Mouse (Mus musculus) midbrain, embryonic 12.5 days (tissue): ENCODE data around the gene Gm45618. TPM values are rescaled to one million over a fixed set of nuclear protein-coding genes. Genes with fewer than 3 reads are reported as not detected.
"Not testable (repeated sequence)": the region's sequence is repeated elsewhere in the genome, so short reads cannot be mapped to it uniquely, and the experiment has no call there.

Source experiments
- ATAC-seq: fragments of 200-750 bp; cut with Nextera tagmentation; 2 replicates; pipeline ENCODE4 v1.8.0; 2017; ENCODE audit warnings: low read depth, moderate TSS enrichment, moderate library complexity; ENCODE audit not compliant: low FRiP score
- H3K27ac ChIP-seq: fragments of 300-500 bp; sonication (generic); replicated peaks from 2 replicates; pipeline ENCODE4 v1.5.1; 2016; ENCODE audit warnings: mild to moderate bottlenecking
- H3K27me3 ChIP-seq: fragments of 300-500 bp; sonication (generic); 2 replicates; pipeline ENCODE4 v1.6.1; 2016; ENCODE audit warnings: mild to moderate bottlenecking
- H3K36me3 ChIP-seq: fragments of 300-500 bp; sonication (generic); 2 replicates; pipeline ENCODE4 v1.6.1; 2016
- H3K4me1 ChIP-seq: fragments of 300-500 bp; sonication (generic); 2 replicates; pipeline ENCODE4 v1.6.1; 2016
- H3K4me2 ChIP-seq: fragments of 300-500 bp; sonication (generic); replicated peaks from 2 replicates; pipeline ENCODE4 v1.6.1; 2016; ENCODE audit warnings: mild to moderate bottlenecking, moderate library complexity
- H3K4me3 ChIP-seq: fragments of 300-500 bp; sonication (generic); 2 replicates; pipeline ENCODE4 v1.5.1; 2016; ENCODE audit warnings: mild to moderate bottlenecking
- H3K9ac ChIP-seq: fragments of 300-500 bp; sonication (generic); replicated peaks from 2 replicates; pipeline ENCODE4 v1.6.1; 2016; ENCODE audit warnings: mild to moderate bottlenecking, moderate library complexity
- H3K9me3 ChIP-seq: fragments of 300-500 bp; sonication (generic); 2 replicates; pipeline ENCODE4 v1.6.1; 2016; ENCODE audit warnings: mild to moderate bottlenecking
- WGBS: fragments of 180-500 bp; shearing (Covaris S2); methylation state at CpG from one replicate; pipeline ENCODE4 v1.1.7; 2016; 5-methylcytosine and 5-hydroxymethylcytosine counted together
- polyA plus RNA-seq: library from polyadenylated mRNA; unstranded; fragments of >200 nt; fragmentation: Nextera tagmentation; extraction: Ambion mirVana; gene quantifications from 2 replicates; pipeline ENCODE4 v1.2.1, GENCODE M21; 2016

Gm45618 gene
- polyA plus RNA-seq, 1 experiment from 2014 or later: not detected

DNA sequence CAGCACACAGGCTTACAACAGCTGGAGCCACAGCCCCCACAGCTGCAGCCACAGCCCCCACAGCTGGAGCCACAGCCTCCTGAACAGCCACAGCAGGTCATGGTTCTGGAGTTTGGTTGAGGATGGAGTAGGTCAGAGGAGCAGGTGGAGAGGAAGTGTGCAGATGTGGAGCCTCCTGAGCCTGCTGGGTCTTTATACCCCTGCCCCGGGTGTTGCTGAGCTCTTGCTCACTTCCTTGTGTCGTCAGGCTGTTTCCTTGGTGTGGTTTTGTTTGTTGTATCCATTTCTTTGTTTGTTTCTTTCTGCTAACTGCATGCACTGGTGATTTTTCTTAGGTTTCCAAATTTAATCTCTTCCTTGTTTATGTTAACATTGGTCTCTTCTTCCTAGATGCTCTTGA is 15.4 kb upstream of the Gm45618 start, which contains the start of gene Gm39115:
Gm39115 (minus strand) TSS at position 101 of the 400 bp plus-strand sequence.
- H3K4me2 ChIP-seq, H3K4me1 ChIP-seq, H3K4me3 ChIP-seq, H3K9me3 ChIP-seq, ATAC-seq, H3K36me3 ChIP-seq, H3K27ac ChIP-seq, H3K27me3 ChIP-seq, H3K9ac ChIP-seq: not testable (repeated sequence)
- WGBS: 51% methylated on average over 2 of the region's 2 CpGs

DNA sequence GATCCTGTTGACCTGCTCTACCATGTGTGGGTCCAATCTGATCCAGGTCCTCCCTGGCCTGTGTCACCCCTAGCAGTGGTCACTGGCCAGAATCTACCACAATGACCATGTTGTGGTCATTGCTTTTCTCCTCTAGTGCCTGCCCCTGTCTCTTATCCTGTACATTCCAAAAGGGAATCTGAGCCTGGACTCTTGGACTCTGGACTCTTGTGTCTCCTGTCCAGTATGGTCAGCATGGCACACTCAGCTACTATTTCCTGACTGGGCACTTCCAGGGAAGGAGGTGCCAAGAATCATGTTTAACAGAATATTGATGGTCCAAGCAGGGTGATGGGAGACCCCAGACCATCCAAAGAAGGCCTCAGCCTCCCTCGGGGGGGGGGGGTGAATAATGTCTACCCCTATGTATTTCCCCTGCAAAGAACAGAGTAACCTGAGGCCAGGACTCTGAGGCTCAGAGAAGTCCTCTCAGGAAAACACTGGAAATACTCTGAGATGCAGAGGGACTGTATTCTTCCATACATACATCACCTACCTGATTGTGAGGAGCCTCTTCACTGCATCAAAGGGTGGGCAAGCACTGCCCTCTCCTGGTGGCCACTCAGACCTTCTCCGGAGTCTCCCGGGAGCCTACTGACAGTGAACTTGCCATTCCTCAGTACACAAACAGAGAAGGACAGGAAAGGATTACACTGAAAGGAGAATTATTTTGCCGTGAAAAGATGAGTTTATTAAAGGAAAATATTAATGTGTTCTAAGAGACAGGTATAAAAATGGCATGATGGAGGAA is 13.9 kb upstream of the Gm45618 start:
- Histone ChIP-seq H3K36me3 (no peaks in the 10 kb centered on the region), H3K4me3 (no peak overlapping the region), H3K4me1 (no peaks in the 10 kb centered on the region), H3K9me3 (no peaks in the 10 kb centered on the region), H3K27ac (no peak overlapping the region), H3K27me3 (peaks cover 3% of the 10 kb centered on the region; the same call in 1 of the 2 replicates), H3K4me2 (no peak overlapping the region), H3K9ac (no peak overlapping the region)
- no peak for ATAC-seq
- 55% methylated on average over 4 of the region's 4 CpGs for WGBS

DNA sequence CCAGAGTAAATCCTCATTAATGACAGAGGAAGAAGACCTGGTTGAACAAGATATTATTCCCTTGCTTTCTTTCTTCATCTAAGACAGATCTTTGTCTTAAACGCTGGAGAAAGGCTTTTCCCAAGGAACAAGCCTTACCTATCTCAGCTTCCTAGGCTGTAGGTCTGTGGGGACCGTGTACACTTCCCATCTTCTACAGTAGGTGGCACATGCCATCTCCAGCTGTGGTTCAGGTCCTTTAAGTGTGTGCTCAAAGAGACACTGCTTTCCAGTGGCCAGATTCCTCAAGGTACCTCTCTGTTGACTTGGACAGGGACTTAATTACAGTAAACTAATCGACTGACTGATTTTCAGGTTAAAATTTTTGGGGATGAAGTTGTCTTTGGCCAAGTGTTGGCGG is 8.3 kb upstream of the Gm45618 start:
- no peak overlapping the region for H3K27ac ChIP-seq
- H3K36me3 ChIP-seq: no peaks in the 10 kb centered on the region
- H3K4me1 ChIP-seq: no peaks in the 10 kb centered on the region
- H3K9me3 ChIP-seq: no peaks in the 10 kb centered on the region
- 55% methylated on average over 4 of the region's 4 CpGs for WGBS
- no peak for ATAC-seq
- no peak overlapping the region for H3K4me3 ChIP-seq
- H3K4me2 ChIP-seq: no peak overlapping the region
- H3K27me3 ChIP-seq: peaks cover 3% of the 10 kb centered on the region; the same call in 1 of the 2 replicates
- no peak overlapping the region for H3K9ac ChIP-seq

DNA sequence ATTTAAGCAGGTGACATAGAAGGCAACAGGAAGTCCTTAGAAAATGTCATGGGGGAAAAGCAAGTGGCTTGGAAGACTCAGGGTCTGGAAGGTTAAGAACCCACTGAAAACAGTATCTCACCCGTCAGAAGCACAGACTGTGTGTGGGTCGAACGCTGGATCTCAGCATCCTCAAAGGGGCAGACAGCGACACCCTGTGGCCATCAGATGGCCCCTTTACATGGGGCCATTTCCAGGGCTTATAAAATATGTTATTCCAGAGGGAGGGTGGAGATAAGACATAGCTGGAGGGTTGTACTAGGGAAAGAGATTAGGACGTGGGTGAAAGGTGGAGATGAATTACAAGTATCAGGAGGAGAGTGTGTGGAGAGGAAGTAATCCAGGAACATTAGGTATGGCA is 897 bp downstream of the Gm45618 start:
- no peaks in the 10 kb centered on the region for H3K36me3 ChIP-seq
- no peaks in the 10 kb centered on the region for H3K4me1 ChIP-seq
- H3K27me3 ChIP-seq: no peaks in the 10 kb centered on the region
- H3K4me3 ChIP-seq: no peak overlapping the region
- H3K4me2 ChIP-seq: no peak overlapping the region
- no peak overlapping the region for H3K9ac ChIP-seq
- no peaks in the 10 kb centered on the region for H3K9me3 ChIP-seq
- ATAC-seq: no peak
- no peak overlapping the region for H3K27ac ChIP-seq
- 20% methylated on average over 5 of the region's 5 CpGs for WGBS

DNA sequence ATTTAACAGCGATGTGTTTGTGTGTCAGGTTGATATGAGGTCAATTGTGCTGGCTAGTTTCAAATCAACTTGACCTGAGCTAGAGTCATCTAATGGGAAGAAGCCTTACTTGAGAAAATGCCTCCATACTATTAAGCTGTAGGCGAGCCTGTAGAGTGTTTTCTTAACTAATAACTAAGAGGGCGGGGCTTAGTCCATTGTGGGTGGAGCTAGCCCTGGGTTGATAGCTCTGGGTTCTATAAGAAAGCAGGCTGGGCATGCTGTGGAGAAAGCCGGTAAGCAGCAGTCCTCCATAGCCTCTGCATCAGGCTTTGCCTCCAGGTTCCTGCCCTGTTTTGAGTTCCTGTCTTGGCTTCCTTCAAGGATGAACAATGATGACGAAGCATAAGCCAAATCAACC is 15.8 kb downstream of the Gm45618 start:
- no peak overlapping the region for H3K27ac ChIP-seq
- H3K27me3 ChIP-seq: no peaks in the 10 kb centered on the region
- H3K4me1 ChIP-seq: peaks cover 5% of the 10 kb centered on the region; the same call in 1 of the 2 replicates
- ATAC-seq: no peak
- no peaks in the 10 kb centered on the region for H3K36me3 ChIP-seq
- no peak overlapping the region for H3K4me2 ChIP-seq
- 66% methylated on average over 5 of the region's 5 CpGs for WGBS
- no peak overlapping the region for H3K9ac ChIP-seq
- H3K9me3 ChIP-seq: no peaks in the 10 kb centered on the region
- no peak overlapping the region for H3K4me3 ChIP-seq

DNA sequence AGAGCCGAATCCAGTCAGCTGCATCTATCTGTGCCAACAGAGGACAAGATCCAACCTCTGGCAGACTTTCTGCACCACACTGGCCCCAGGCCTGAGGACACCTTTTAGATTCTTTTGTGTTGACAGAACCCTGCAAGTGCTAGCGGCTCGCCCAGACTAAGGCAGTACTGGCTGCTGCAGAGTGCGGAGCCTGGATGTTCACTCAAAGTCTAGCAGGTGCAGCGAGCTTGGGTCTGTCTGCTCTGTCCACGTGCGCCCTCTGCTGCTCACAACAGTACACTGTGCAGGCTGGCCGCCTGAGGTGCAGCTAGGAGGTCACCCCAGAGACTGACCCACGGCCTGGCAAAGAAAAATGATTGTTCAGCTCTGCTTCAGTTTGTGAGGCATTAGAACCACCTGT is 22.8 kb downstream of the Gm45618 start:
- peak; percentile 36 for ATAC-seq
- Histone ChIP-seq H3K4me1 (peaks cover 22% of the 10 kb centered on the region), H3K36me3 (no peaks in the 10 kb centered on the region), H3K27ac (no peak overlapping the region), H3K4me3 (no peak overlapping the region), H3K9me3 (no peaks in the 10 kb centered on the region), H3K4me2 (no peak overlapping the region; the same call in 1 of the 2 replicates), H3K27me3 (peaks cover 35% of the 10 kb centered on the region), H3K9ac (no peak overlapping the region)
- WGBS: 9% methylated on average over 9 of the region's 9 CpGs

DNA sequence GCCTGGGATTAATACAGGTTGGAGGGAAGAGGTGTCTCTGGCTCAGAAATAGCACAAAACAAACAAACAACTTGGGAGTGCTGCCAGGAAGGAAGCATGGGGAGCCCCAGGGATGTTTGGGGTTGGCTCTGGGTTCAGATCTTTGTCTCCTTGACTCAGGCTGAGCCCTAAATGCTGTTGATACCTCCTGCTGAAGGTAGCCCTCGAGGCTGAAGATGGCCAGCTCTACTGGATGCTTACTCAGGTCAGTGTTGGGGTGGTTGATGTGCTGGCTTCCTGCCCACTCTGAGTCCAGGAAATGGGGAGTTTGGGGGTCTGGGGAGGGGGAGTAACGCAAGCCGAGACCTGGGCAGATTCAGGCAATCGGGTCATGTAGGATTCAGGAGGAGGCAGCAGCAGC is 23.8 kb downstream of the Gm45618 start:
- H3K4me1 ChIP-seq: peaks cover 33% of the 10 kb centered on the region
- peaks cover 37% of the 10 kb centered on the region for H3K27me3 ChIP-seq
- H3K9me3 ChIP-seq: no peaks in the 10 kb centered on the region
- ATAC-seq: no peak
- no peak overlapping the region for H3K27ac ChIP-seq
- no peak overlapping the region for H3K4me2 ChIP-seq
- 72% methylated on average over 4 of the region's 4 CpGs for whole genome bisulfite sequencing
- no peak overlapping the region for H3K4me3 ChIP-seq
- H3K36me3 ChIP-seq: no peaks in the 10 kb centered on the region
- H3K9ac ChIP-seq: no peak overlapping the region

DNA sequence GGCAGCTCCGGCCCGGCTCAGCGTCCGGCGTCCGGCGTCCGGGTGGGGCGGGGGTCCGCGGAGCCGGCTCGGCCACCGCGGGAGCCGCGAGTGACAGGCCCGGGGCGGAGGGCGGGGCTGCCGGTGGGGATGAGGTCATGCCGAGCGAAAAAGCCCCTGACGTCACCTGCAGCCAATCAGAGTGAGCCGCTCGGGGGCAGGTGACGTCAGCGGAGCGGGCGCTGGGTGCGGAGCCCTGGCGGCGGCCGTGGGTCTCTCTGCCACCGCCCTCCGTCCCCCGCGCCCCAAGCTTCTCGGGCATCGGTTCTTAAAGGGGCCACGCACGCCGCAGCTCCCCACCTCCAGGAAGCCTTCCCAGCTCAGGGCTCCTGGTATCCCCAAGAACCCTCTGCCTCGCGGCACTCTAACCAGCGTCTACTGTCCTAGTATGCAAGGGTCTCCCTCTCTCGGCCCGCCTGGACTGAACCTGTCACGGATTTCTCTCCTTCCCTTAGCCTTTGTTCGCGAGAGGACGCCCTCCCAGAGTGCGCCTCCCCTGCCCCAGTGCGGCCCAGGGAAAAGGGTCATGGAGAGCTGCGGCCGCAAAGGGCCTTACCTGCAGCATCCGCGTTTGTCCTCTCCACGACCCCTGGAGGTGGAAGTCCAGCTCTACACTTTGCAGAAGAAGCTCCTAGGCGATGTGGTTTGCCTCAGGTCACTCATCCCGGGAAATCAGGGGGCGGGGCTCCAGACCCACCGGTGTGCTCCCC is 25.2 kb downstream of the Gm45618 start, which contains the start of gene Dusp8:
Dusp8 (minus strand) TSS at position 661 of the 749 bp plus-strand sequence.
- H3K36me3 ChIP-seq: no peaks in the 10 kb centered on the region
- H3K9ac ChIP-seq: peak within 1 kb of the TSS; percentile 93
- H3K9me3 ChIP-seq: no peaks in the 10 kb centered on the region
- H3K27me3 ChIP-seq: peaks cover 37% of the 10 kb centered on the region
- peak within 1 kb of the TSS; percentile 88 for H3K4me3 ChIP-seq
- peaks cover 46% of the 10 kb centered on the region for H3K4me1 ChIP-seq
- peak; percentile 85 for ATAC-seq
- WGBS: under 1% methylated on average over 57 of the region's 63 CpGs
- H3K4me2 ChIP-seq: peak within 1 kb of the TSS; percentile 84
- H3K27ac ChIP-seq: peak within 1 kb of the TSS; percentile 92

DNA sequence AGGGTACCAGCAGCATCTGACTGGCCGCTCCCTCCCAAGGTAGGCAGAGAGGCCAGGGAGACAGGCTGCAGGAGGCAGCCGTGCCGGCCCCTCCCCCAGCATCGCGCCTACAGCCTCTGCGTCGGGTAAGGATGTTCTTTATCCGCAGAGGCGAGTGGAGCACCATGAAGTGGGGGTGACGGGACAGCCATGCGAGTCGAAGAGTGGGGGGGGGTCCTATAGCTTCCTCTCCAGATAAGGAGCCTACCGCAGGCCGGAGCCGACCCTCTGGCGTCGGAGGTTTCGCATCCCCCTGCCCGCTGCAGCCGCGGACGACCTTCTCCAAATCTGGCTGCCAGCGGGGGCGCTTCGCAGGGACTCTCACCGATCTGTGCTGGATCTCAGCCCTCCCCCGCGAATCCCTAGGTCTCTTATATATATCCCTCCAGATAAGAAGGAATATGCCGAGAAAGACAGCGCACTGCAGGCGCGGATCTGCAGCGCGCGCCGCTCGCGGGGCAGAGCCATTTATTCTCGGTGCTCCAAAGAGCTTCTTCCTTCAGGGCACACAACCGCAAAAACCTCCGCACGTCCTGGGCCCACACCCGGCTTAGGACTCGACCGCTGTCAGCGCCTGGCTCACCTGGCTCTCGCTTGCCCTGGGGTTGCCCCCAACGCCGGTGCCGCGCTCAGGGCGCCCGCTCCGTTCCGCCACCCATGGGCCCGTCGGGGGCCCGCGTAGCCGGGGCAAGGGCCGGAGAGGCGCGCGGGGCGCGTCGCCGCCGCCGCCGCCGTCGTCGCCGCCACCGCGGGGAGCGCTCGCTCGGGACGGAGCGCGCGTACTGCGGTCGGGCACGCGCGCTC is 26.0 kb downstream of the Gm45618 start:
- H3K4me3 ChIP-seq: peak overlapping the region; percentile 88
- peak overlapping the region; percentile 92 for H3K27ac ChIP-seq
- peak overlapping the region; percentile 93 for H3K9ac ChIP-seq
- under 1% methylated on average over 88 of the region's 89 CpGs for WGBS
- peak overlapping the region; percentile 84 for H3K4me2 ChIP-seq
- ATAC-seq: peak; percentile 42
- peaks cover 37% of the 10 kb centered on the region for H3K27me3 ChIP-seq
- no peaks in the 10 kb centered on the region for H3K9me3 ChIP-seq
- no peaks in the 10 kb centered on the region for H3K36me3 ChIP-seq
- H3K4me1 ChIP-seq: peaks cover 55% of the 10 kb centered on the region

DNA sequence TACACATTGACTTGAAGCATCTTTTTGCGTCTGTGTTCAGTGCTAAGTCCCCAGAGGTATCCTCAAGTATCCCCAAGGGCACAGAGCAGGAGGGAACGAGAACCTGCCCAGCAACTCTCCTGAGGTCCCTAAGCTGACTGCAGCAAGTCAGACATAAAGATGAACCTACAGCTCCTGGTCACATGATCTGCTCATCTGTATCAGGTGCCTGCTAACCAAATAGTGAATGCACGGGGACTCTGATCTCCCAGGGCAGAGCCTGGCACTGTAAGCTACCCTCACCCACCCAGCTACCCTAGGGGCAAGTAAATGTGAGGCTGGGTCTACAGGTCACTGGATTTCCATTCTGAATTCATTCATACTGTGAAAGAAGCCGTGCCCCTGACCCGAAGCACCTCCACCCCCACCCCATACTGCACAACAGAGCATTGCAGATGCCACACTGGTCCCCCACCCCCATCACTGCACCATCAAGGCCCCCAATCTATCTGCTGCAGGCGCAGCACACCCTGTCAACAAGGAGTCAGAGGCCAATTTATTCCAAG is 26.8 kb downstream of the Gm45618 start:
- WGBS: 21% methylated on average over 6 of the region's 6 CpGs
- H3K4me3 ChIP-seq: peak overlapping the region; percentile 88
- peaks cover 62% of the 10 kb centered on the region for H3K4me1 ChIP-seq
- H3K4me2 ChIP-seq: peak overlapping the region; percentile 84
- H3K27ac ChIP-seq: peak overlapping the region; percentile 92
- peaks cover 35% of the 10 kb centered on the region for H3K27me3 ChIP-seq
- ATAC-seq: no peak
- H3K36me3 ChIP-seq: no peaks in the 10 kb centered on the region
- peak overlapping the region; percentile 93 for H3K9ac ChIP-seq
- no peaks in the 10 kb centered on the region for H3K9me3 ChIP-seq

DNA sequence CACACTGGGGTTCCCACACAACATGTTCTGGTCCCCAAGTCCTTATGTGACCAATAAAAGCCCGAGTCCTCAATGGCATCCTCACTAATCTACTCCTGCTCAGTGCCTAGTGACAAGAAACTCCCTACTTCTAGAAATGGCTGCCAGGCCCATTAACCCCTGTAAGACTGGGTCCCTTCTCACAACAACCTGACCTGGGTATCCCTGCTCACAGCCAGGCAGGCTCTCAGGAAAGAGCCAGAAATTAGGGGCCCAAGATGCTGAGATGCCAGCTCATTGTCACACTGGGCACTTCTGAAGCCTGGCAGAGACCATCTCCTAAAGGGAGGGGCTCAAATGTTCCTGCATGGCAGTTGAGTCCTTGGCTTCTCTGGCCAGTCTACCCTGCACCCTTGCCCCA is 27.5 kb downstream of the Gm45618 start:
- no peak for ATAC-seq
- peak overlapping the region; percentile 84 for H3K4me2 ChIP-seq
- 0 out of 2 replicates have a peak, but pooled peaks cover 4% of the 10 kb centered on the region for H3K36me3 ChIP-seq
- H3K27ac ChIP-seq: peak overlapping the region; percentile 66
- peaks cover 34% of the 10 kb centered on the region for H3K27me3 ChIP-seq
- H3K9ac ChIP-seq: peak overlapping the region; percentile 93
- peaks cover 70% of the 10 kb centered on the region for H3K4me1 ChIP-seq
- no peaks in the 10 kb centered on the region for H3K9me3 ChIP-seq
- H3K4me3 ChIP-seq: peak overlapping the region; percentile 88
- WGBS: 63% methylated on average over 1 of the region's 1 CpGs
